Mouse (Mus musculus) liver, postnatal 0 days (tissue): ENCODE measurements around the gene Enkur.

Source experiments
- CTCF ChIP-seq: sonication (generic); IDR thresholded peaks from 2 replicates; pipeline ENCODE4 v1.5.1; 2016; ENCODE audit warnings: antibody characterized with exemption, low read depth
- EP300 ChIP-seq: IDR thresholded peaks from 2 replicates; pipeline ENCODE4 v1.6.1; 2016; ENCODE audit warnings: antibody characterized with exemption, low read depth, mild to moderate bottlenecking

DNA sequence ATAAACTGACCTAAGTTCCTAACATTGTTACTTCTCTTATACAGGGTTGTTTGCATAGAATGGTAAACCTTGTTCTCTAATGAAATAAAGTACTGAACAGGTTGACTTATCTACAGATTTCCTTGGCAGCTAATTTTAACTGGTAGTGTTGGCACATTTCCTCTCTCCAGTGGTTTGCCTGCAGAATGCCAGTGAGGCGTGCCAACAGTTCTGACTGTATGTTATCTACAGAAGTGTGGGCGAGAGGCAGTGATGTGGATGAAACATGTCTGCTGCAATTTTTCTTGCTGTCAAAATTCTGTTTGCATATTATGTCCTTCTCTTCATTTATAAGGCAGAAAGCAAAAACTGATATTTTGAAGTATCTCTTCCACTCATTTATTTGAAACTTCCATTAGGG, 2.4 kb downstream of the Enkur start:
- TF ChIP-seq EP300, result no peak
- TF ChIP-seq CTCF, result no peak
